13 mouse cellular contexts compared by ENCODE assay signal in the genomic region with DNA sequence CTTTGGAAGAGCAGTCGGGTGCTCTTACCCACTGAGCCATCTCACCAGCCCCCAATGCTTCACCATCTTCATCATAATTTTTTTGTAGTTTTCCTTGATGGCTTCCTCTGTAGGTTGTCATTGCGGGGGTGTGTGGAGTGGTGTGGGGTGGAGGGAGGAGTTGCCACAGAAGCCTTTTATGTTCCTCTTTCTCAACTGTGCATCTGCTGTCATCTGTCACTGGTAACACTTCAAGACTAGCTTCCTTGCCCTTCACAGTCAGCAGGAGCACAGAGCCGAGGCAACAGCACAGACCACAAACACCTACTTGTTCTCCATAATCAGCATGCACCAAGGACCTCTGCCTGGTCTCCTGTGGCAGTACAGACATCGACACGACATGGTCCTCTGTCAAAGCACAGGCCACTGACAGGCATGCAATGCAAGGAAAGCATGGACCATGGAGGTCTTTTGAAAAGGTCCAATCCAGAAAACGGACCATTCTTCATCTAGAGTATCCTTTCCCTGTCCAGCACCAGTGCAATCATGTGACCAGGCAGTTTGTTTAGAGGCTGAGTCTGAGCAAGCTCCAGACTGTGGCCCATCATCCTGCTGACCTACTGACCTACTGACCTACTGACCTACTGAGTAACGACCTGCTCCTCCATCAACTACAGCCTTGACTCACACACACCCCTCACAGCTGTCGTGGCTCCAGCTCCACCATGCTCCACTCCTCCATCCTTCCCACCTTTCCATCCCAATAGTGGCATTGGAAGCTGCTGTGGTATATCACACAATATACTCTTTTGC. TPM values are rescaled to one million over a fixed set of nuclear protein-coding genes. Genes with fewer than 3 reads are reported as not detected.
DNase-seq lines count a peak whose midpoint lies in the region; ATAC-seq and TF ChIP-seq lines count a peak whose summit lies in the region.
"Had no signal": no experiment of that assay in that cellular context is flagged by ENCODE, and none has a peak within 500 bp of the region (broad histone marks: within the 10 kb centered on the region; RNA-seq: fewer than 3 reads in every experiment).

No protein-coding gene starts in this region.

- H3K9ac ChIP-seq in liver, postnatal 0 days (replicated peaks): no peak overlapping the region
- H3K9ac ChIP-seq in kidney, embryonic 14.5 days (ENCODE audit: low read depth, low read length): no peak overlapping the region
- H3K9ac ChIP-seq: embryonic facial prominence, embryonic 13.5 days; heart, embryonic 15.5 days; liver, embryonic 14.5 days had no signal

- intact Hi-C loops in gastrocnemius, adult 2 months (cut with DNase I): no loop called here

- no peak overlapping the region for H3K4me3 ChIP-seq in liver, postnatal 0 days (ENCODE audit: low read depth, low read length)
- H3K4me3 ChIP-seq in thymus, adult 2 months (ENCODE audit: control insufficient read depth, insufficient read depth, low read length): no peak overlapping the region
- no peak overlapping the region for H3K4me3 ChIP-seq in gastrocnemius, adult 2 months
- no peak overlapping the region for H3K4me3 ChIP-seq in kidney, embryonic 14.5 days (ENCODE audit: low read length)
- H3K4me3 ChIP-seq: embryonic facial prominence, embryonic 13.5 days; heart, embryonic 15.5 days had no signal

- 21% methylated on average over 8 of the region's 8 CpGs for WGBS in liver, postnatal 0 days (ENCODE audit: insufficient replicate concordance)
- 14% methylated on average over 8 of the region's 8 CpGs for WGBS in thymus, adult 2 months
- WGBS in kidney, embryonic 14.5 days: 52% methylated on average over 8 of the region's 8 CpGs

- TF ChIP-seq EP300 in liver, postnatal 0 days (IDR thresholded peaks at IDR 0.05; ENCODE audit: low read depth): no peak

- peak; percentile 46 for DNase-seq in embryo, embryonic 10 days (ENCODE audit: low spot score)
- no peak for DNase-seq in embryo, embryonic 11 days
- DNase-seq in MEL-GATA-1-ER (ENCODE audit: extremely low read depth, low read depth): peak; percentile 78
- peak; percentile 36 for DNase-seq in liver, postnatal 0 days
- DNase-seq in thymus, adult 2 months: peak; percentile 65
- no peak for DNase-seq in gastrocnemius, adult 2 months
- DNase-seq in frontal cortex, adult 2 months (ENCODE audit: extremely low spot score in 1 of 2, low spot score in 1 of 2): no peak
- DNase-seq: layer of hippocampus, postnatal 36 days had no signal

- no peaks in the 10 kb centered on the region for H3K36me3 ChIP-seq in liver, postnatal 0 days (replicated peaks; ENCODE audit: insufficient read depth, low read length)
- H3K36me3 ChIP-seq in thymus, adult 2 months (ENCODE audit: control insufficient read depth, insufficient read depth, low read length): no peaks in the 10 kb centered on the region
- no peaks in the 10 kb centered on the region for H3K36me3 ChIP-seq in kidney, embryonic 14.5 days (ENCODE audit: control insufficient read depth, insufficient read depth, low read length)
- H3K36me3 ChIP-seq: embryonic facial prominence, embryonic 13.5 days; heart, embryonic 15.5 days had no signal

- no peaks in the 10 kb centered on the region for H3K27me3 ChIP-seq in liver, postnatal 0 days (ENCODE audit: insufficient read depth, low read length)
- no peaks in the 10 kb centered on the region for H3K27me3 ChIP-seq in thymus, adult 2 months (ENCODE audit: control insufficient read depth, insufficient read depth, low read length)
- no peaks in the 10 kb centered on the region for H3K27me3 ChIP-seq in kidney, embryonic 14.5 days (ENCODE audit: control insufficient read depth, insufficient read depth, low read length)
- H3K27me3 ChIP-seq: embryonic facial prominence, embryonic 13.5 days; heart, embryonic 15.5 days had no signal

- TF ChIP-seq CTCF in liver, postnatal 0 days (IDR thresholded peaks at IDR 0.05; ENCODE audit: low read depth): no peak
- TF ChIP-seq CTCF in thymus, adult 2 months (IDR thresholded peaks at IDR 0.05; ENCODE audit: borderline replicate concordance, control insufficient read depth, extremely low read depth, insufficient read depth, low read length, poor library complexity): no peak
- TF ChIP-seq CTCF in gastrocnemius, adult 2 months (IDR thresholded peaks at IDR 0.05): no peak

- H3K4me1 ChIP-seq in liver, postnatal 0 days (ENCODE audit: insufficient read depth): peaks cover 15% of the 10 kb centered on the region
- peaks cover 13% of the 10 kb centered on the region for H3K4me1 ChIP-seq in thymus, adult 2 months (replicated peaks; ENCODE audit: control insufficient read depth, insufficient read depth, low read length)
- H3K4me1 ChIP-seq in kidney, embryonic 14.5 days (ENCODE audit: control insufficient read depth, insufficient read depth, low read length): no peaks in the 10 kb centered on the region
- H3K4me1 ChIP-seq: embryonic facial prominence, embryonic 13.5 days; heart, embryonic 15.5 days had no signal

- TF ChIP-seq POLR2A in thymus, adult 2 months (IDR thresholded peaks at IDR 0.05; ENCODE audit: control insufficient read depth, extremely low read depth, insufficient read depth, low read length, poor library complexity): no peak

- no peak overlapping the region for H3K27ac ChIP-seq in liver, postnatal 0 days (ENCODE audit: low read depth)
- H3K27ac ChIP-seq in thymus, adult 2 months (ENCODE audit: control insufficient read depth, insufficient read depth, low read length): peak overlapping the region; percentile 62
- no peak overlapping the region for H3K27ac ChIP-seq in gastrocnemius, adult 2 months
- no peak overlapping the region for H3K27ac ChIP-seq in kidney, embryonic 14.5 days (ENCODE audit: low read depth, low read length)
- H3K27ac ChIP-seq: embryonic facial prominence, embryonic 13.5 days; heart, embryonic 15.5 days; liver, embryonic 14.5 days had no signal

- no peaks in the 10 kb centered on the region for H3K9me3 ChIP-seq in liver, postnatal 0 days (ENCODE audit: low read length)
- no peaks in the 10 kb centered on the region for H3K9me3 ChIP-seq in kidney, embryonic 14.5 days (ENCODE audit: control insufficient read depth, low read length)
- H3K9me3 ChIP-seq: embryonic facial prominence, embryonic 13.5 days; heart, embryonic 15.5 days had no signal

- H3K4me2 ChIP-seq in liver, postnatal 0 days (ENCODE audit: low read depth, low read length): no peak overlapping the region
- no peak overlapping the region for H3K4me2 ChIP-seq in kidney, embryonic 14.5 days (replicated peaks; ENCODE audit: low read depth, low read length)
- H3K4me2 ChIP-seq: embryonic facial prominence, embryonic 13.5 days; heart, embryonic 15.5 days had no signal

- peak; percentile 77 for ATAC-seq in liver, postnatal 0 days
- ATAC-seq in kidney, embryonic 14.5 days (ENCODE audit: low FRiP score, low TSS enrichment): no peak
- ATAC-seq: intestine, postnatal 0 days had no signal

RNA-seq across cellular contexts. Expression of a gene that starts 30.3 kb away (rescaled TPM):
- 12.7 and 15.1 TPM in 2 replicates for polyA plus RNA-seq in liver, postnatal 0 days (2015; fragmentation: Nextera tagmentation; extraction: Ambion mirVana)
- polyA plus RNA-seq in thymus, adult 2 months (2012; rRNA removed): 454 and 499 TPM in 2 replicates
- 10 to 100 TPM; 18.6 to 19.3 TPM for total RNA-seq in gastrocnemius, adult 2 months (2021)
- 52.5 and 77.9 TPM in 2 replicates for polyA plus RNA-seq in kidney, embryonic 14.5 days (2014; fragmentation: Nextera tagmentation; extraction: Ambion mirVana)
- polyA plus RNA-seq in frontal cortex, adult 2 months (2012; rRNA removed): 174 and 191 TPM in 2 replicates

RNA-seq across cellular contexts. Expression of a gene that starts 41.9 kb away (rescaled TPM):
- polyA plus RNA-seq in liver, postnatal 0 days (2015; fragmentation: Nextera tagmentation; extraction: Ambion mirVana): 5.2 and 6.5 TPM in 2 replicates
- 78.1 and 82.0 TPM in 2 replicates for polyA plus RNA-seq in thymus, adult 2 months (2012; rRNA removed)
- 10 to 100 TPM; 13.6 to 21.9 TPM for total RNA-seq in gastrocnemius, adult 2 months (2021)
- polyA plus RNA-seq in kidney, embryonic 14.5 days (2014; fragmentation: Nextera tagmentation; extraction: Ambion mirVana): 41.6 and 52.0 TPM in 2 replicates
- 54.4 and 56.0 TPM in 2 replicates for polyA plus RNA-seq in frontal cortex, adult 2 months (2012; rRNA removed)

Comparison
In these comparisons a context has a peak if more than half of its experiments do, and no peak if none do; other contexts are left out.
1. DNase-seq: peak in embryo, embryonic 10 days (single experiment), MEL-GATA-1-ER (single experiment), liver, postnatal 0 days (single experiment) and thymus, adult 2 months (single experiment); none in embryo, embryonic 11 days (single experiment), gastrocnemius, adult 2 months (single experiment) and frontal cortex, adult 2 months (0 of 2).